Mouse (Mus musculus): Measurements from ENCODE around the gene Afdn. TPM values are rescaled to one million over a fixed set of nuclear protein-coding genes. Genes with fewer than 3 reads are reported as not detected.
A peak's percentile ranks its signal among the peaks of the same experiment; 100 is the strongest.

Afdn gene
- polyA plus RNA-seq, 1 experiment from 2014 or later: 64.3 TPM

GRCm38 (mm10) chr17:13865340-13865739, 105.0 kb downstream of the Afdn start:
- H3K36me3 ChIP-seq (replicated peaks; ENCODE audit: control insufficient read depth, insufficient read depth, low read depth, low read length): no peaks in the 10 kb centered on the region
- no peaks in the 10 kb centered on the region for H3K27me3 ChIP-seq (ENCODE audit: control insufficient read depth, insufficient read depth, low read length)
- DNase-seq (ENCODE audit: low spot score): no peak
- H3K4me1 ChIP-seq (ENCODE audit: control insufficient read depth, insufficient read depth, low read length): no peaks in the 10 kb centered on the region
- no peak overlapping the region for H3K4me3 ChIP-seq (ENCODE audit: low read depth, low read length)
- no peak for ATAC-seq (replicated peaks; ENCODE audit: insufficient number of reproducible peaks, low FRiP score, low TSS enrichment, low read depth)
- no peak overlapping the region for H3K27ac ChIP-seq (replicated peaks; ENCODE audit: low read depth, low read length)
- H3K9ac ChIP-seq (replicated peaks; ENCODE audit: low read length): no peak overlapping the region
- no peak overlapping the region for H3K4me2 ChIP-seq (ENCODE audit: low read depth, low read length)
- no peaks in the 10 kb centered on the region for H3K9me3 ChIP-seq (replicated peaks; ENCODE audit: control insufficient read depth, low read length)
- WGBS: 91% methylated on average over 5 of the region's 5 CpGs

DNA sequence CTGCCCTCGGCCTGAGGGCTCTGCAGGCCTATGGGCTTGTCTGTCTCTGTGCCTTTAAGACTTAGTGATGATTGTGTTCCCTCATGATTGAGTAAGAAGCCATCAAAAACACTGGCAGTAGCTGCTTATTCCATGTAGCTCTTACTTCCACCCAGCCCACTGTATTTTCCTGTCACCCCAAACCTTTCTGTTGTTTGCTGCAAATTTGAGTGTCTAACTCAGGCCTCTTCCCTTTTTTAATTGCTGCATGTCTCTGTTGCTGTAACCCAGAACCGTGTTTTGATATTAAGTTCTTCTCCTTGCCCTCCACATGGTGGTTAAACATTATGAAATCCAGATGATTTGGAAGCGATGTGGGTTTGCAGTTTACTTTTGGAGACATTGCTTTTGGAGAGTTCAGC, 106.6 kb downstream of the Afdn start:
- 40% methylated on average over 3 of the region's 3 CpGs for WGBS
- DNase-seq (ENCODE audit: low spot score): peak; percentile 39
- no peak overlapping the region for H3K4me2 ChIP-seq (ENCODE audit: low read depth, low read length)
- H3K36me3 ChIP-seq (replicated peaks; ENCODE audit: control insufficient read depth, insufficient read depth, low read depth, low read length): no peaks in the 10 kb centered on the region
- no peak overlapping the region for H3K4me3 ChIP-seq (ENCODE audit: low read depth, low read length)
- no peak overlapping the region for H3K27ac ChIP-seq (replicated peaks; ENCODE audit: low read depth, low read length)
- no peaks in the 10 kb centered on the region for H3K9me3 ChIP-seq (replicated peaks; ENCODE audit: control insufficient read depth, low read length)
- no peak overlapping the region for H3K9ac ChIP-seq (replicated peaks; ENCODE audit: low read length)
- no peaks in the 10 kb centered on the region for H3K4me1 ChIP-seq (ENCODE audit: control insufficient read depth, insufficient read depth, low read length)
- ATAC-seq (replicated peaks; ENCODE audit: insufficient number of reproducible peaks, low FRiP score, low TSS enrichment, low read depth): no peak
- H3K27me3 ChIP-seq (ENCODE audit: control insufficient read depth, insufficient read depth, low read length): no peaks in the 10 kb centered on the region

DNA sequence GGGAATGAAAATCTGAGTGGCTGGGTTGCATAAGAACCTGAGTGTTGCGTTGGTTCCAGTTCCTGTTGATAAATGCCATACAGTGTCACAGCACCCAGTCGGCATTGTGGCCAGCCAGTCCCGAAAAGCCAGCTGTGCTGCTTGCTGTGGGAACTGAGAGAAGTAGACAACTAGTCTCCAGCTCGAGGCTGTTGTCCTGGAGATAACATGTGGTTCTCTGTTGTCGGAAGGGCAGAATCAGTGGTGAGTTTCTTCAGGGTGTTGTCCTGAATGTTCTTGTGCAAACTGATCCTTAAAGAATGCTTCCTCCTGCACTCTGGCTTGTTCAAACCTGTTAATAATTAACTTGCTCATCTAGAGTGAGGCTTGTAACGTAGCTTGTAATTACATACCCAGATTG, 107.1 kb downstream of the Afdn start:
- H3K36me3 ChIP-seq (replicated peaks; ENCODE audit: control insufficient read depth, insufficient read depth, low read depth, low read length): no peaks in the 10 kb centered on the region
- 32% methylated on average over 6 of the region's 6 CpGs for WGBS
- H3K4me2 ChIP-seq (ENCODE audit: low read depth, low read length): no peak overlapping the region
- no peak overlapping the region; the same call in 1 of the 2 replicates for H3K27ac ChIP-seq (replicated peaks; ENCODE audit: low read depth, low read length)
- no peaks in the 10 kb centered on the region for H3K27me3 ChIP-seq (ENCODE audit: control insufficient read depth, insufficient read depth, low read length)
- H3K4me1 ChIP-seq (ENCODE audit: control insufficient read depth, insufficient read depth, low read length): no peaks in the 10 kb centered on the region
- no peak overlapping the region for H3K4me3 ChIP-seq (ENCODE audit: low read depth, low read length)
- H3K9ac ChIP-seq (replicated peaks; ENCODE audit: low read length): no peak overlapping the region
- ATAC-seq (replicated peaks; ENCODE audit: insufficient number of reproducible peaks, low FRiP score, low TSS enrichment, low read depth): no peak
- no peaks in the 10 kb centered on the region for H3K9me3 ChIP-seq (replicated peaks; ENCODE audit: control insufficient read depth, low read length)
- peak; percentile 59 for DNase-seq (ENCODE audit: low spot score)

GRCm38 (mm10) chr17:13870236-13870635, 109.9 kb downstream of the Afdn start:
- Histone ChIP-seq H3K9me3 (replicated peaks; ENCODE audit: control insufficient read depth, low read length) (no peaks in the 10 kb centered on the region), H3K9ac (replicated peaks; ENCODE audit: low read length) (no peak overlapping the region), H3K4me2 (ENCODE audit: low read depth, low read length) (no peak overlapping the region), H3K4me1 (ENCODE audit: control insufficient read depth, insufficient read depth, low read length) (no peaks in the 10 kb centered on the region), H3K27ac (replicated peaks; ENCODE audit: low read depth, low read length) (no peak overlapping the region), H3K36me3 (replicated peaks; ENCODE audit: control insufficient read depth, insufficient read depth, low read depth, low read length) (no peaks in the 10 kb centered on the region), H3K4me3 (ENCODE audit: low read depth, low read length) (no peak overlapping the region), H3K27me3 (ENCODE audit: control insufficient read depth, insufficient read depth, low read length) (no peaks in the 10 kb centered on the region)
- DNase-seq (ENCODE audit: low spot score) (no peak), ATAC-seq (replicated peaks; ENCODE audit: insufficient number of reproducible peaks, low FRiP score, low TSS enrichment, low read depth) (no peak)
- WGBS: 100% methylated on average over 1 of the region's 1 CpGs

- no peaks in the 10 kb centered on the region for H3K36me3 ChIP-seq (replicated peaks; ENCODE audit: control insufficient read depth, insufficient read depth, low read depth, low read length)
- ATAC-seq (replicated peaks; ENCODE audit: insufficient number of reproducible peaks, low FRiP score, low TSS enrichment, low read depth): 0 out of 2 replicates have a peak, but pooled peaks have one; percentile 23
- 79% methylated on average over 1 of the region's 1 CpGs for WGBS
- no peaks in the 10 kb centered on the region for H3K9me3 ChIP-seq (replicated peaks; ENCODE audit: control insufficient read depth, low read length)
- H3K9ac ChIP-seq (replicated peaks; ENCODE audit: low read length): no peak overlapping the region
- no peak overlapping the region for H3K27ac ChIP-seq (replicated peaks; ENCODE audit: low read depth, low read length)
- H3K4me1 ChIP-seq (ENCODE audit: control insufficient read depth, insufficient read depth, low read length): no peaks in the 10 kb centered on the region
- H3K4me2 ChIP-seq (ENCODE audit: low read depth, low read length): no peak overlapping the region
- no peak overlapping the region for H3K4me3 ChIP-seq (ENCODE audit: low read depth, low read length)
- no peaks in the 10 kb centered on the region for H3K27me3 ChIP-seq (ENCODE audit: control insufficient read depth, insufficient read depth, low read length)
- no peak for DNase-seq (ENCODE audit: low spot score)
Measured at GRCm38 (mm10) chr17:13874245-13874644, 113.9 kb downstream of the Afdn start.

DNA sequence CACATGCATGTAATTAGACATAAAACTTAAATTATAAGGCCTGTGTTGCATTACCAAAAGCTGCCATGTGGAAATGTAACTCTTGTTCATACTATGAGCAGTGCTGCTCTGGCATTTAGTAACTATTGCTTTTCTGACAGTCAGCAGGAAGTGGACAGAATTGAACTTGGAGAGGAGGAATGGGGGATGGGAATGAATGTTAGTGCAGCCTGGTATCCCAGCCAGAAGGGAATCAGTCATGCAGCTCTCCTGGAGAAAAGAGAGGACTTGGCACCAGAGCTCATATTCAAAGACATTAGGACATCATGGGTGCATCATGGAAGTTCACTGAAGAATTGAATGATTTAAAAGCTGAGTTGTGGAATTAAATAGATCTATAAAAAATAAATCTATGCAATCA, 117.1 kb downstream of the Afdn start:
- no peaks in the 10 kb centered on the region for H3K36me3 ChIP-seq (replicated peaks; ENCODE audit: control insufficient read depth, insufficient read depth, low read depth, low read length)

GRCm38 (mm10) chr17:13879731-13880130, 119.4 kb downstream of the Afdn start:
- no peaks in the 10 kb centered on the region for H3K36me3 ChIP-seq (replicated peaks; ENCODE audit: control insufficient read depth, insufficient read depth, low read depth, low read length)
- no peak overlapping the region for H3K4me3 ChIP-seq (ENCODE audit: low read depth, low read length)
- DNase-seq (ENCODE audit: low spot score): no peak
- H3K27me3 ChIP-seq (ENCODE audit: control insufficient read depth, insufficient read depth, low read length): no peaks in the 10 kb centered on the region
- ATAC-seq (replicated peaks; ENCODE audit: insufficient number of reproducible peaks, low FRiP score, low TSS enrichment, low read depth): no peak
- WGBS: 82% methylated on average over 1 of the region's 1 CpGs
- H3K4me2 ChIP-seq (ENCODE audit: low read depth, low read length): no peak overlapping the region
- H3K9ac ChIP-seq (replicated peaks; ENCODE audit: low read length): no peak overlapping the region
- H3K27ac ChIP-seq (replicated peaks; ENCODE audit: low read depth, low read length): no peak overlapping the region
- H3K4me1 ChIP-seq (ENCODE audit: control insufficient read depth, insufficient read depth, low read length): no peaks in the 10 kb centered on the region
- H3K9me3 ChIP-seq (replicated peaks; ENCODE audit: control insufficient read depth, low read length): no peaks in the 10 kb centered on the region

More for the DNA sequence above, 117.1 kb downstream of the Afdn start:
- no peak for ATAC-seq (replicated peaks; ENCODE audit: insufficient number of reproducible peaks, low FRiP score, low TSS enrichment, low read depth)
- no peaks in the 10 kb centered on the region for H3K9me3 ChIP-seq (replicated peaks; ENCODE audit: control insufficient read depth, low read length)
- H3K4me3 ChIP-seq (ENCODE audit: low read depth, low read length): no peak overlapping the region
- H3K27me3 ChIP-seq (ENCODE audit: control insufficient read depth, insufficient read depth, low read length): no peaks in the 10 kb centered on the region
- H3K4me2 ChIP-seq (ENCODE audit: low read depth, low read length): no peak overlapping the region
- H3K4me1 ChIP-seq (ENCODE audit: control insufficient read depth, insufficient read depth, low read length): no peaks in the 10 kb centered on the region
- peak; percentile 5 for DNase-seq (ENCODE audit: low spot score)
- H3K27ac ChIP-seq (replicated peaks; ENCODE audit: low read depth, low read length): no peak overlapping the region
- H3K9ac ChIP-seq (replicated peaks; ENCODE audit: low read length): no peak overlapping the region

DNA sequence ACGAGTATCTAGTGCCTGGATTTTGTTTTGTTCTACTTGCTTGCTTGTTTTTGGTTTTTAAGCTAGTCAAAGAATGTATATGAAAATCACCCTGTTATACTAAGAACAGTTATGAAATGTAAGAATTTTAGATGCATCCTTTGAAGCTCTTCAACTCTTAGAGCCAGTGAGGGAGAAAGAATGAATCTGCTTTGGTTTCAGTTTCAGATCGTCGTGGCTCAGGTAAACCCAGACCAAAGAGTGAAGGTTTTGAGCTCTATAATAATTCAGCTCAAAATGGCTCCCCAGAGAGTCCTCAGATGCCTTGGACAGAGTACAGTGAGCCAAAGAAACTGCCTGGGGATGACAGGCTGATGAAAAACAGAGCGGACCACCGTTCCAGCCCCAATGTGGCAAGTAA, 123.2 kb downstream of the Afdn start:
- no peak overlapping the region for H3K27ac ChIP-seq (replicated peaks; ENCODE audit: low read depth, low read length)
- no peaks in the 10 kb centered on the region for H3K27me3 ChIP-seq (ENCODE audit: control insufficient read depth, insufficient read depth, low read length)
- H3K9me3 ChIP-seq (replicated peaks; ENCODE audit: control insufficient read depth, low read length): no peaks in the 10 kb centered on the region
- H3K9ac ChIP-seq (replicated peaks; ENCODE audit: low read length): no peak overlapping the region
- H3K4me3 ChIP-seq (ENCODE audit: low read depth, low read length): no peak overlapping the region
- no peaks in the 10 kb centered on the region for H3K4me1 ChIP-seq (ENCODE audit: control insufficient read depth, insufficient read depth, low read length)
- 77% methylated on average over 5 of the region's 5 CpGs for WGBS
- peaks cover 3% of the 10 kb centered on the region; the same call in 1 of the 2 replicates for H3K36me3 ChIP-seq (replicated peaks; ENCODE audit: control insufficient read depth, insufficient read depth, low read depth, low read length)
- DNase-seq (ENCODE audit: low spot score) (no peak), ATAC-seq (replicated peaks; ENCODE audit: insufficient number of reproducible peaks, low FRiP score, low TSS enrichment, low read depth) (no peak)
- H3K4me2 ChIP-seq (ENCODE audit: low read depth, low read length): no peak overlapping the region

Measured in embryonic facial prominence, embryonic 11.5 days (tissue).